Mouse (Mus musculus): ENCODE data around the gene F830045P16Rik. TPM values are rescaled to one million over a fixed set of nuclear protein-coding genes. Genes with fewer than 3 reads are reported as not detected.

F830045P16Rik gene
- not detected for polyA plus RNA-seq (2014; fragmentation: Illumina TruSeq; extraction: RNeasy Lipid Tissue Mini Kit (QIAGEN cat#74804); ENCODE audit: low replicate concordance)

GRCm38 (mm10) chr2:129536377-129536776, at the start of gene F830045P16Rik:
F830045P16Rik (minus strand) TSS chr2:129536602.

Other genes with a start within 250 kb of the F830045P16Rik start
- 12.7 TPM for gene Ckap2l, start 239.4 kb downstream of the F830045P16Rik start, polyA plus RNA-seq (2014; fragmentation: Illumina TruSeq; extraction: RNeasy Lipid Tissue Mini Kit (QIAGEN cat#74804); ENCODE audit: low replicate concordance)
- gene Il1a, start 226.6 kb downstream of the F830045P16Rik start, polyA plus RNA-seq (2014; fragmentation: Illumina TruSeq; extraction: RNeasy Lipid Tissue Mini Kit (QIAGEN cat#74804); ENCODE audit: low replicate concordance) = 8.1 TPM
- 5.3 TPM for gene Il1b, start 165.5 kb downstream of the F830045P16Rik start, polyA plus RNA-seq (2014; fragmentation: Illumina TruSeq; extraction: RNeasy Lipid Tissue Mini Kit (QIAGEN cat#74804); ENCODE audit: low replicate concordance)
- 7.9 TPM for gene Sirpa, start 56.2 kb upstream of the F830045P16Rik start, polyA plus RNA-seq (2014; fragmentation: Illumina TruSeq; extraction: RNeasy Lipid Tissue Mini Kit (QIAGEN cat#74804); ENCODE audit: low replicate concordance)
- gene Pdyn, start 163.2 kb upstream of the F830045P16Rik start, polyA plus RNA-seq (2014; fragmentation: Illumina TruSeq; extraction: RNeasy Lipid Tissue Mini Kit (QIAGEN cat#74804); ENCODE audit: low replicate concordance) = not detected

All from small intestine, adult 10 weeks (tissue).